Mouse (Mus musculus) layer of hippocampus, adult 18-20 months (tissue): ENCODE data around the gene Cpne1. TPM values are rescaled to one million over a fixed set of nuclear protein-coding genes. Genes with fewer than 3 reads are reported as not detected.
A peak's percentile ranks its signal among the peaks of the same experiment; 100 is the strongest.
"Not testable (repeated sequence)": the region's sequence is repeated elsewhere in the genome, so short reads cannot be mapped to it uniquely, and the experiment has no call there.

Experiments
- DNase-seq, 2 experiments: peaks; one replicate each; pipeline ENCODE4 v3.0.0; 2022; ENCODE audit warnings: low spot score in 2 of 2
- long read RNA-seq: library from polyadenylated mRNA; stranded (forward); transcript quantifications from one replicate; pipeline ENCODE4 v2.0.0, GENCODE M21; 2021
- total RNA-seq, 2 experiments: library from RNA; stranded (reverse); gene quantifications; 2 replicates each; pipeline ENCODE4 v1.2.3; 2021

Gene Cpne1
- total RNA-seq: 10 to 100 TPM; 23.1 to 32.0 TPM
- long read RNA-seq, transcript Cpne1-202 (16 exons, 3,441 nt): major isoform, 22 of 42 reads
- long read RNA-seq, transcript Cpne1-203 (17 exons, 3,492 nt): minor isoform, 6 of 42 reads
- long read RNA-seq, partial matches to known transcripts: 5 of 42 reads
- long read RNA-seq, other reads (novel, unspliced or antisense): 8 of 42 reads

DNA sequence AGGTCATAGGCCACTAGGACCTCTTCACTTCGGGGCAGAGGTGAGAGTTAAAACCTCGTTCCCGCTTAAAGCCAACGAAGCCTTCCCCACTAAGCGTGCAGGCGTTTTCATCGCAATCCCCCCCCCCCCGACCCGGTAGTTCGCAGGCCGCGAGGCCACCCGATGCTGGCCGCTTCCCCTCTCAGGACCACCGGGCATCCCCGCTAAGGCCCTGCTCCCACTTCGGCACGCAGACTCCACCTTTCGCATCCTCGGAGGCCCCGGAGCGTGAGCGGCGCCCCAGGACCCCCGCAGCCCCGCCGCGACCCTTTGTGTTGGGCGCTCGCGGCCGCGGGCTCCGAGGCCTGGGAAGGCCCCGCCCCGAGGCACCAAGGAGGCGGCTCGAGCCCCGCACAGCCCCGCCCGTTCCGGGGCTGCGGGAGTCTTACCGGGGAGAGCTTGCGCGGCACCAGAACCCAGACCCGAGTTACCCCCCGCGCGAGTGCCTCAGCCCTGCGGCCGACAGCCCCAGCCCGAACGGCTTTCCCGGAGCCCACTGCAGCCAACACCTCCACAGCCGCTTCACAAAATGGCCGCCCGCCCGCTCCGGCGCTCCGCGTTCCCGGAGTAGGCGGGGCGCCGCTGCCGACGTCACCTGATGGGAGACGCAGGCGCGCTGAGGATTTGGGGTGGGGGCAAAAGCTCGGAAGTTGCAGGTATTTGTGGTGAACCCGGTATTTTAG lies at the start of gene Cpne1, which contains the start of gene Rbm12:
Gene Cpne1, minus strand, starts transcription at position 608 of the 722 bp plus-strand sequence.
Gene Rbm12, minus strand, starts transcription at position 621 of the 722 bp plus-strand sequence.
- peak; percentile 90 to 92 for DNase-seq

DNA sequence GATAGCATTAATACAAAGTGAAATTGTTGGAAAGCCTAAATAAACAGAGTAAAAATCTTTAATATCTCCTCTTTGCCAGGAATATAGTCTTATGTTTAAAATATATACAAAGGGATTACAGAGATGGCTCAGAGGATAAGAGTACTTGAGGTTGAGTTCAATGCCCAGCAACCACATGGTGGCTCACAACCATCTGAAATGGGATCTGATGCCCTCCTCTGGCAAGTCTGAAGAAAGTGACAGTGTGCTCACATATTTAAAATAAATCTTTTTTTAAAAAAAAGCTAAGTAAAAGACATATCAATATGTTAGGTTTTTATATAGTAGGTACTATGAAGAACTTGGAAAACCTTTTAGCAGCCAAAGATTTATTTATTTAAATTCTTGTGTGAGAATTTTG lies 39.8 kb upstream of the Cpne1 start:
- no peak for DNase-seq

DNA sequence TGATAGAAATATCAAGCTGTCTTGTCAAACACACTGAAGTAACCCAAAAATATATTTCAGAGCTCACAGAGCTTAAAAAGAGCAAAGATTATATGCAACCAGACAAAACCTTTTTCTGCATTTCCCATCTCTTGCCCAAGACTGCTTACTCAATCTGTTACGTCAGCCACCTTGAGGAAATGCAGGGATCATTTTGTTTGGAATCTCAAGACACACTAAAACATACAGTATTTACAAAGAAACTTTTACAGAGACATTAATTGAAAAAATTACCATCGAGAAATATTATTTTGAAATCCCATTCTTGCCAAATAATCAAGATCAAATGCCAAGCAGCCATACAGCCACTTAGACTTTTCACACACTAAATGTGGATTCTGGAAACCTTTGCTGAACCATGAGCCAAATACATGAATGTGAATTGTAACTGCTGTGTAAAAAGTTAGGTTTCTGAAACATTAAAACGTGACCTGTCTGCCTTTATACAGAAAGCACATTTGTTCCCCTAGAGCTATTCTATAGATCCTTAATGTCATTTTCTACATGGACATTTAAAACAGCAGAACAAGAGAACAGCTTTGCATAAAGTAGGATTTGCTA lies 35.7 kb upstream of the Cpne1 start:
- DNase-seq: no peak

DNA sequence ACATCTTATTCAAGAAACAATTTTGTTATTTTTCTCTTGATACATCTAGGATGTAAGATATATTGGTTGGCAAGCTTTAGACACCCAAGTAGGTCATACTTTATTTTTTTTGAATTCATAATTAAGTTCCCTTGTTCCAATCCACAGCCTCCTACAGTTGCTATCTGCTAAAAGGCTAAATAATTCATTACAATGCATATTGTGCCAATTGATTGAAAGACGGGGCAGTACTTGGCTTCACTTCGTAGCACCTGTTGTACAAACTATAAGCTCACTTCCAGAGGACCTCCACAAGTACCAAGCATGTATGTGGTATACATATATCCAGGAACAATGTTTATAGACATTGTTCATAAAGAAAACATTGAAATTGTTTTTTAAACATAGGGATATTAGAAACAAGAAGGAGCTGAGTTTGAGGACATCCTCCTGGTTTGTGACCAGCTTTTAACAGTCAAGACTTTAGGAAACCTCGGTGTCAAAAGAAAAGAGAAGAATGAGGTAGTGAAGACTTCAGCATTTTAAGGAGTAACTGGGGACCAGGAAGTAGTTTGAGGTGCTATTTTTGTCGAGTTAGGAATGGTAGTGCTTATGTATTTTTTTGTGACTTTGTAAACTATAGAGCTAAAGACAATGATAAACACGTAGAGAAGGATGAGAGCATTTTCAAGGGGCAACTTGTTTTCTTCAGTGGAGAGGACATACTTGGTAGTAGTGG lies 34.7 kb upstream of the Cpne1 start:
- no peak for DNase-seq

DNA sequence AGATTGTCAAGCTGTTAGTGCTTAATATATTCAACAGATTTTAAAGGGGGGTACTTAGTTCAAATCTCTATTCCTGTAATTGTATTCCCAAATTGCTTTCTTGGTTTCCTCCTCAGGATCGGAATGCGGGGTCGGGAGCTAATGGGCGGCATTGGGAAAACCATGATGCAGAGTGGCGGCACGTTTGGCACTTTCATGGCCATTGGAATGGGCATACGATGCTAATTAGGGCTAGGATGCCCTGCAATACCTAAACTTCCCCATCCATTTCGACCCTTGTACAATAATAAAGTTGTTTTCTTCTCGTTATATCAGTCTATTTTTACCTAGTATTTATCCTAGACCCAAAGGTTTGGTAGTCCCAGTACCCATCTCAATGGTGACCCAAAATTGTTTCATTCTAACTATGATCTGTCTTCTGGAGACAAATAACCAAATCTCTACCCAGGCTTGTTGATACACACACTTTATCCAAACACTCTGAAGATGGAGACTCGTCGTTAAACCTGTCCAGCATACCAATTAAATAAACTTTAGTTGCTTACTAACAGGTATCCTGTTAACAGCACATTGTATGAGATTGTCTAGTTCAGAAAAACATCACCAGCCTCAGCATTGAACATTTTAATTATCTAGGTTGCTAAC lies 33.8 kb upstream of the Cpne1 start:
- no peak for DNase-seq

DNA sequence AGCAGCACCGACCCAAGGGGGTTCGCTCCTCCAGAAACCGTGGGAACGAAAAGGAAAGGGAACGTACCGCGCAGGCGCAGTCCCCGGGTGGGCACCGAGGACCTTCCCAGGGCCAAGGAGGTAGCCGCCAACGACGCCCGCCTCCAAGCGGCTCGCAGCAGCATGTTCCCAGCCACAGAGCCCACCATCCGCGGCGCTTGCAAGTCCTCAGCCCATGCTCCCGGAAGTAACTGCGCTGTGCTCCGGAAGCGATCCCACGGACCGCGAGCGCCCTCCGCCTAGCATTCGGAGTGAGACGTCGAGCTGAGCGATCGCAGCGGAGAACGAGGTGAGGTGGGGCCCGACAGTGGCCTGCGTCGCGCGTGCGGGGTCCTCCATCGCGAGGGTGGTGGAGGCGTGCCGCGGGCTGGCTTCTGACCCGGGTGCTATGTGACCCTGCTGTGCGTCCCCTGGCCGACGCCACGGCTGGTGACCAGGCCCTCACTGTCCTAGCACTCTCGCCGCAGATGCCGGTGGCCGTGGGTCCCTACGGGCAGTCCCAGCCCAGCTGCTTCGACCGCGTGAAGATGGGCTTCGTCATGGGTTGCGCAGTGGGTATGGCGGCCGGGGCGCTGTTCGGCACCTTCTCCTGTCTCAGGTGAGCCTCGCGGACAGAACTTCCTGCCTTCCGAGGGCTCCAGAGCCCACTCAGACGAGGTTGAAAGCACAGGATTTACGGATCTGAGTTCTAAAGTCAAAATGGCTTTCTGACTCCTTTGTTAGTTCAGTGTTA lies 32.4 kb upstream of the Cpne1 start, which contains the start of the genes Romo1 and Nfs1:
Gene Romo1, plus strand, starts transcription at position 87 of the 772 bp plus-strand sequence.
Gene Nfs1, minus strand, starts transcription at position 234 of the 772 bp plus-strand sequence.
- peak; percentile 93 to 95 for DNase-seq

DNA sequence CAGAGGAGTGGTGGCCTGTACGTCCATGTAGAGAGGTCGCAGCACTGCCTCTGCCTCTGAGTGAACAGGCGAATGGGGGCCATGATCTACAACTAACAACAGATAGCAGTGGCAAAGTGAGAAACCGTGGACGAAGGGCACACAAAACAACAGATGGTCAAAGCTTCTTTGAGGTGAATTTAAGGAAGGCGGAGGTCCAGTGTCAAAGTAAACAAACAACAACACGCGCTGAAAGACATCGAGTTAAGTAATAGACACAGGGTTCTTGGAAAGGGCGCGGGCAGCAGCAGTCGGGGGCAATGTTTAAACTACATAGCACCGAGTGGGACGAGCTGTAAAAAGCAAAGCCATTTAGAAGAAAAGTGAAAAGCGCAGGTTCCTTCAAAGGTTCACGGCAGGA lies 31.6 kb upstream of the Cpne1 start:
- no peak for DNase-seq

DNA sequence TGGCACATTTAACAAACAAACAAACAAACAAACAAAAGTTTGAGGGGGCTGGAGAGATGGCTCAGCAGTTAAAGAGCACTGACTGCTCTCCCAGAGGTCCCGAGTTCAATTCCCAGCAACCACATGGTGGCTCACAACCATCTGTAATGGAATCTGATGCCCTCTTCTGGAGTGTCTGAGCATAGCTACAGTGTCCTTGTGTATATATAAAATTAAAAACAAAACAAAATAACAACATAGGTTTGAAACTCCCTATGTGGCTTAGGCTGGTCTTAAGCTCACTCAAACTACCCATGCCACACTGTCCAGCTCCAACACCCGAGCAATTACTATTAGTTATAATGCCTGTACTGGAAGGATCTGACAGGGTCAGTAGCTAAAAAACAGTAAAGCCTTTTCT lies 31.1 kb upstream of the Cpne1 start:
- no peak for DNase-seq

DNA sequence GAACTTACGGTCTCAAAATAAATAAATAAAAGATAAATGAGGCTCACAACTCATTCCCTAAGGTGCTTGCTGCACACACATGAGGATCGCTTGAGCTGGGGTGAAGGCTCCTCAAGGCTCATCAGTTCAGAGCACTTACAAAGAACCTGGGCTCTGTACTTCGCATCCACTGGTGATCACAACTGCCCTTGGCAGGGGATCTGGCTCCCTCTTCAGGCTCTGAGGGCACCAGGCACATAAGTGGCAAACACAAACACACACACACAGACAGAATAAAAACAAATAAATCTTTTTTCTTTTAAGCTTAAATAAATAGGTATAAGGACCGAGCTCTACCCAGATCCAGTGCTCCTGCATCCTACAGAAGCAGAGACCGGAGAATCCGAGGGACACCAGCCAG lies 23.9 kb upstream of the Cpne1 start:
- DNase-seq: no peak

DNA sequence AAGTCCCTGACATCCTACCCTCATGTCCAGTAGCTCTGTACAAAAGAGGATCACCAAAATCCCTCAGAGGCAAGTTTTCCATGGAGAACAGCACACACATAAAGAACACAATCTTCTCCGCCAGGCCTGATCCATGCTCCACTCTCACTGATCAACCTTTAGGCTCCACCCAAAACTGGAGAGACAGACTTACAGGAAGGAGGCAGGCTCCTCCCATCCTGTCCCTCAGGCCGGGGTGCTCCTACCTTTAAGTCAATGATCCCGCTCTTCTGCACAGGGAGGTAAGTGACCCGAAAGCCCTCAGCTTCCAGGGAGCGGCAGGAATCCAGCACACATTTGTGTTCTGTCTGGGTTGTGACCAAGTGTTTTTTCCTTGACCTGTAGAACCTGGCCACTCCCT lies 22.4 kb upstream of the Cpne1 start:
- DNase-seq: no peak

DNA sequence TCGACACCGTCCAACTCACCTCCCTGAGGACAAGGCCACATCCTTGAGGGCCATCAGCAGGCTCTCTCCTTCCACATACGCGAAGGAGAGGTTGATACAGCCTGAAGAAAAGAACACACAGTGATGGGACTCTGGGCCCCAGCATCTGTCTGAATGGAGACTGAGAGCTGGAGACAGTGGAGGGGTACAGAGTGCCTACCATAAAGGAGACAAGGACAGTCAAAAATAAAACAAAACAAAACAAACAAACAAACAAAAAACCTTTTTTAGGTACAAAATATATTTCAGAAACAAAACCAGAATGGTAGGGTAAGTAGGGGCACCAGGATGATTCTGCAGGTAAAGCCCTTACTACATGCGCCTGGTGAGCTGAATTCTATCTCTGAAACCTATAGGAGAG lies 15.2 kb upstream of the Cpne1 start, which contains the start of gene Gm28036:
Gene Gm28036, minus strand, starts transcription at position 101 of the 400 bp plus-strand sequence.
- DNase-seq: no peak

DNA sequence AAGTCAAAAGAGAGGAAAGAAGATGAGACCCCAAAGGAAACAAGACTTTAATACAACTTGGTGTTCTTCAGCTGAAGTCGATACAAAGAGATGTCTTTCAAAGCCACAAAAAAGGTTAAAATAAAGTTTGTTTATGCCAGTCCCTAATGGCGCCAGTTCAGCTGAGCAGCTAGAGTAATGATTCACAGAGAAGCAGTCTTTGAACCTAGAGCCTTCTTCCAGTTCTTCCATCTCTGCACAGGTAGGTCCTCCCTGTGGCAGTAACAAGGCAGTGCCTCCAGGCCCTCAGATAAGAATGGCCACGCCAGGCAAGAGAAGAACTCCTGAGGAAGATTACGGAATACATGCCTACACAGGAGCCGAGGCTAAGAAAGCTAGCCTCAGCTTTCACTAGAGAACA lies 12.0 kb upstream of the Cpne1 start:
- DNase-seq: no peak

DNA sequence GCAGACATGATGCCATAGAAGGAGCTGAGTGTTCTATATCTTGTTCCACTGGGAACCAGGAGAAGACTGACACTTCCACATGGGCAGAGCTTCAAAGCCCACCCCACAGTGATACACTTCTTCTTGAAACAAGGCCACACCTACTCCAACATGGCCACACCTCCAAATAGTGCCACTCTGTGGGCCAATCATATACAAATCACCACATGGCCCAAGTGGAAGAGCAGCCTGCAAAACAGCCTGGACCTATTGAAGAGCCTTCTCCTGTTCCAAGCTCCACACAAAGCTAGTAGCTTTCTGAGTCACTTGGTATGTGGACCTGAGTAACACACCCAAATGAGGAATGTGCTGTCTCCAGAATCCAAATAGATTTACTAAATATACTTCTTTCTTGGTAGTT lies 7.8 kb upstream of the Cpne1 start:
- no peak for DNase-seq

DNA sequence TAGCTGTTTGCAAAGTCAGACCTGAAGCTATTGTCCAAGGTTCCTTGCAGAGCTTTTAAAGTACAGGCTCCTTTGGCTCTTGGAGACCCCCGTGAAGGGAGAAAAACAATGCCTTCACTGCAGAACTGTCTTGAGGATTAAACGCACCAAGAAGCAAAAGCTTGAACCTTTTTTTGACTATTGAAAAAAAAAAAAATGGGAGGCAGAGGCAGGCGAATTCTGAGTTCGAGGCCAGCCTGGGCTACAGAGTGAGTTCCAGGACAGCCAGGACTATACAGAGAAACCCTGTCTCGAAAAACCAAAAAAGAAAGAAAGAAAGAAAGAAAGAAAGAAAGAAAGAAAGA lies 287 bp upstream of the Cpne1 start:
- DNase-seq: not testable (repeated sequence)

DNA sequence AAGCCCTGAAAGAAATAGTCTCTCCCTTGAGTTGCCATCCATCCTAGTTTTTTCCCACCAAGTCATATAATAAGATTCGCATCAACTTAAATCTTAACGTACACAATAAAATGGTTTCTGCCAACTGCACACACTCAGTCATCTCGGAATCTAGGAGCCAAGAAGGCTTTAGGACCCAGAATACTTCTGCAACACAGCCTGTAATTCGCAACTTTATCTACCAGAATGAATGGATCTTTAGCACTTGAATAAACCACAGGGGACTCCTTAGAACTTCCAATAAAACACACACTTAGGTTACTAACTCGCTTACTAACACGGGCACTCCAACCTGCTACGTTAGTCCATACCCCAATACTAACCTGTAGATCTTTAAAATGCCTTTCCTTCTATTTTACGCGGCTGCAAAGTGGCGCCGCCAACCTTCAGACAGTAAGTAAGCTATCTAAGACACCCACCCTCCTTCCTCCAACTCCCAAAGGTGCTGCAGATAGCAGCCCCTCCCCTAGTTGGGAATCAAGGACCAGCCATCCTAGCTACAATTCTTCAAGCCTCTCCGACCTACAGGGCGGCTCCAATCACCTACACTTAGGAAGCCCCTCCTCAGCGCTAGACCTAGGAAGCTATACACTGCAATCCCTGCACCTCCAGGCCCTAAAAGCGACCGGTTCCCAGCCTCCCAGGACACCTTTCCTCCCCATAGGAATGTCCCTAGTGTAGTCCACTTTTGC lies 973 bp downstream of the Cpne1 start:
- peak in 1 of 2 experiments; percentile 12 for DNase-seq

DNA sequence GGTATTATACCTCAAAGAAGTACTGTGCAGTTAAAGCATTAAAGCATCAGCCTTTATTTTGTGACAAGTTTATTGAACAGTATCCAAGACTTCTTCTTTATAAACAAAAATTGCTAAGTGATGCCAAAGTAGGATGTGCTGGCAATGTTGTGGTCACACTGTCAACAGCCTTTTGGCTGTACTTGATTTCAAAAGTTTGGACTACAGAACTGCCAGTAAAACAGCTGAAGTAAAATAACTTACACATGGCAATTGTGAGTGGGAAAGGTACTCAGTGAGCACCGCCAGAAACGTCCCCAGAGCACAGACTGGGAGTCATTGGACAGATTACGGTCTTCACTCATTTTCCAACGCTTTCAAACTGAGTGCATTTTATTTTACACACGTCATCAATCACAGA lies 19.8 kb downstream of the Cpne1 start:
- no peak for DNase-seq

DNA sequence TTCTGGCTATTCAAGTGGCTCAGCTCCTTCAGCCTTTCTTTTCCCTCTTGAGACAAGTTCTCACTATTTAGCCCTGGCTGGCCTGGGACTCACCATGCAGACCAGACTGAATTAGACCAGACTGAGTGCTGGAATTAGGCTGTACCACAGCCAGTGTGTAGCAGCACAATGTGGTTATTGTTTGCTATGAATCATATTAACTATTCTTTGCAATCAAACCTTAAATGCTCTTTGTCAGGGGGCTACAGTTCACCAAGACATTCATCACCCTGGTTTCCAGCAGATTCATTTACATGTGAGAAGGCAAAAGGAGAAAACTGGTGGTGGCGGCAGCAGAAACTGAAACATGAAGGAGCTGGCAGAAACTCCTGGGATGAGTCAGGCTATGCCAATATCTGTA lies 22.0 kb downstream of the Cpne1 start:
- DNase-seq: peak in 1 of 2 experiments; percentile 40

DNA sequence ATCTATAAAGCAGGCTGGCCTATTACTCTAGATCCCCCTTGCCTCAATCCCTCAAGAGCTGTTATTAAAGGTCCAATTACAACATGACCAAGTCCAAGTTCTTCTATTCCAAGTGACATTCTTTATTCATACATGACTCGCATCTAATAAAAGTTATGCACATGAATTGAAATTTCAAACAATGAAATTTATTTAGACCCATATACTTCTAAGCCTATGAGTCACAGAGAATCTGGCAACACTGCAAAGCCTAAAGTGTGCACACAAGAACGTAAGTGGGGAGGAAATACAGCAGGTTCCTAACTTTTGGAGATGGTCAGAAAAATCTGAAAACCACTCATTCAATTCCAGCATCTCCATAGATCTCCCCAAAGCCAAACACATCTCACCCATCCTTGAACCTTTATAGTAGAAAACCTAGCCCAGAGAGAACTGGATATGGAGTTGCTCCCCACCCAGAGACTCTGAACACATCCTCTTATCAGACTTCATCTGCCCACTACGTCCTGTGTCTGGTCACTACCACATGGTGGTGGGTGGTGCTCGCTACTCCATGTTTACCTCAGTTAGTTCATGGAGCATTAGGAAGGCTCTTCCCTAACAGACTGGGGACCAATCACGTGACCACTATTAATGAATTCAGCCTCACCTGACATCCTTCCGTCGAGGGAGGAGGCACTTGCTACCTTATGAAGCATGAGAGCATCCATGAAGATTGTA lies 24.2 kb downstream of the Cpne1 start:
- no peak for DNase-seq

DNA sequence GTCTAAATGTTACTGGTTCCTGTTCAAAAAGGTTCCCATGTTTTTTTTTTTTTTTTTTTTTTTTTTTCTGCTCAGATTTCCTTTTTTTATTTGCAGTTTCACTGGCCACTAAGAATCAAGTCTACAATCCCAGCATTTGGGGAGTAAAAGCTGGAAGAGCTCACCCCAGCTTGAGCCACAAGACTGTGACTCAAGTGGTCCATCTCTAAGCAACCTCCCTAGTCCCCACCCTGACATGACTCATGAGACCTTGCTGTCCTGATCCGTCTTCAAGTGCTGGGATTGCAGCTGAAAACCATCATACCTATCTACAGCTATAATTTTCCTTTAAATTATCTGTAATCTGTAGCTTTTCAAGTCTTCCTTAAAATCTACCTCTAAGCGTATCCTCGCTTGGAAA lies 27.2 kb downstream of the Cpne1 start:
- DNase-seq: no peak
